Mouse (Mus musculus) liver, postnatal 0 days (tissue): ENCODE measurements around the gene Jmjd8. TPM values are rescaled to one million over a fixed set of nuclear protein-coding genes. Genes with fewer than 3 reads are reported as not detected.
"Not testable (repeated sequence)": the region's sequence is repeated elsewhere in the genome, so short reads cannot be mapped to it uniquely, and the experiment has no call there.

Experiments
- ATAC-seq: fragments of 200-750 bp; cut with Nextera tagmentation; 2 replicates; pipeline ENCODE4 v1.8.0; 2017; ENCODE audit warnings: mild to moderate bottlenecking, moderate library complexity
- DNase-seq: peaks from one replicate; pipeline ENCODE4 v3.0.0-alpha.2; 2016
- H3K27ac ChIP-seq: fragments of 300-500 bp; sonication (generic); 2 replicates; pipeline ENCODE4 v1.5.1; 2014; ENCODE audit warnings: antibody characterized with exemption, moderate library complexity, mild to moderate bottlenecking, low read depth
- H3K27me3 ChIP-seq: fragments of 300-500 bp; sonication (generic); 2 replicates; pipeline ENCODE4 v1.6.1; 2014; ENCODE audit warnings: low read length, control low read depth, mixed read lengths; ENCODE audit not compliant: insufficient read depth
- H3K36me3 ChIP-seq: fragments of 300-500 bp; sonication (generic); replicated peaks from 2 replicates; pipeline ENCODE4 v1.6.1; 2014; ENCODE audit warnings: mild to moderate bottlenecking, control low read depth, low read length, moderate library complexity, mixed read lengths; ENCODE audit not compliant: insufficient read depth
- H3K4me1 ChIP-seq: fragments of 300-500 bp; sonication (generic); 2 replicates; pipeline ENCODE4 v1.6.1; 2014; ENCODE audit warnings: antibody characterized with exemption, mild to moderate bottlenecking, control low read depth; ENCODE audit not compliant: insufficient read depth
- H3K4me2 ChIP-seq: fragments of 300-500 bp; sonication (generic); 2 replicates; pipeline ENCODE4 v1.6.1; 2014; ENCODE audit warnings: low read depth, mild to moderate bottlenecking, low read length, moderate library complexity, mixed read lengths
- H3K4me3 ChIP-seq: fragments of 300-500 bp; sonication (generic); 2 replicates; pipeline ENCODE4 v1.5.1; 2014; ENCODE audit warnings: low read depth, low read length
- H3K9ac ChIP-seq: fragments of 300-500 bp; sonication (generic); replicated peaks from 2 replicates; pipeline ENCODE4 v1.6.1; 2014; ENCODE audit warnings: mild to moderate bottlenecking, moderate library complexity
- H3K9me3 ChIP-seq: fragments of 300-500 bp; sonication (generic); 2 replicates; pipeline ENCODE4 v1.6.1; 2016; ENCODE audit warnings: mild to moderate bottlenecking, control low read depth, low read length, mixed read lengths
- CTCF ChIP-seq: sonication (generic); IDR thresholded peaks from 2 replicates; pipeline ENCODE4 v1.5.1; 2016; ENCODE audit warnings: antibody characterized with exemption, low read depth
- EP300 ChIP-seq: IDR thresholded peaks from 2 replicates; pipeline ENCODE4 v1.6.1; 2016; ENCODE audit warnings: antibody characterized with exemption, low read depth, mild to moderate bottlenecking
- WGBS: fragments of 180-500 bp; shearing (Covaris S2); extraction: QIAGEN DNeasy Blood & Tissue Kit; methylation state at CpG from one replicate; pipeline ENCODE4 v1.1.7; 2014; ENCODE audit not compliant: insufficient replicate concordance; 5-methylcytosine and 5-hydroxymethylcytosine counted together
- polyA plus RNA-seq: library from polyadenylated mRNA; unstranded; fragments of >200 nt; fragmentation: Nextera tagmentation; extraction: Ambion mirVana; gene quantifications from 2 replicates; pipeline ENCODE4 v1.2.1, GENCODE M21; 2015

The Jmjd8 gene
- polyA plus RNA-seq, 1 experiment from 2014 or later: 13.8 TPM

DNA sequence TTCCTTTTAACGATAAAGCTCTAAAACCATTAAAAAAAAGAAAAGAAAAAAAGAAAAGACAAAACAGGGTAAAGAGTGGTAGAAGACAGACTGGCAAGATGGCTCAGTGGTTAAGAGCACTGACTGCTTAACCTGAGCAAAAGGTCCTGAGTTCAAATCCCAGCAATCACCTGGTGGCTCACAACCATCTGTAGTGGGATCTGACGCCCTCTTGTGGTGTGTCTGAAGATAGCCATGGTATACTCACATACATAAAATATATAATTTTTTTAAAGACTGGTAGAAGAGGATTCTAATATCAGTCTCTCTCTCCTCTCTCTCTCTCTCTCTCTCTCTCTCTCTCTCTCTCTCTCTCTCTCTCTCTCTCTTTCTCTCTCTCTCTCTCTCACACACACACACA is 21.2 kb upstream of the Jmjd8 start:
- not testable (repeated sequence) for H3K9me3 ChIP-seq, ATAC-seq, H3K9ac ChIP-seq, H3K4me2 ChIP-seq, H3K36me3 ChIP-seq, DNase-seq, H3K4me3 ChIP-seq, H3K27ac ChIP-seq
- peaks cover 48% of the 10 kb centered on the region for H3K27me3 ChIP-seq
- WGBS: 25% methylated on average over 2 of the region's 2 CpGs
- H3K4me1 ChIP-seq: peaks cover 12% of the 10 kb centered on the region; the same call in 1 of the 2 replicates
- 0 out of 2 replicates have a peak, but pooled peaks have one; percentile 10 for TF ChIP-seq CTCF

DNA sequence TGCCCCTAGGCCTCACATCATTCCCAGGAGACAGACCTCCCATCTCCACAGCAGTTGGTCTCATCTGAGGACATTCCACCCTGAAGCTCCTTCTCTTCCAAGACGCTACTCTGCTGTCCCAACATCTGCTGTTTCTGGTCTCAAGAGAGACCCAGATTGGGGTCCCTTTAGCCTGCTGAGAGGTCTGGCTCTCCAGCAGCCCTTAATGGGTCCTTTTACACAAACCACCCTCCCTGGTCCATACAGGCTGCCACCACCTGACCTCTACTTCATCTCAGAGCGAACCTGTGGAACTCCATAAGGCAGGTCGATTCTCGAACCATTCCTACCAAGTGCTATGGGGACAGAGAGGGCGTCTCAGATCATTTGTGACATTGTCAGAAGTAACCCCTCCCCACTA is 20.6 kb upstream of the Jmjd8 start:
- Histone ChIP-seq H3K9me3 (no peaks in the 10 kb centered on the region), H3K4me3 (no peak overlapping the region), H3K27me3 (peaks cover 53% of the 10 kb centered on the region), H3K4me2 (no peak overlapping the region), H3K4me1 (peaks cover 12% of the 10 kb centered on the region; the same call in 1 of the 2 replicates), H3K36me3 (no peaks in the 10 kb centered on the region), H3K27ac (no peak overlapping the region), H3K9ac (no peak overlapping the region)
- ATAC-seq (no peak), DNase-seq (no peak)
- 37% methylated on average over 5 of the region's 5 CpGs for WGBS
- TF ChIP-seq CTCF (no peak), EP300 (no peak)

DNA sequence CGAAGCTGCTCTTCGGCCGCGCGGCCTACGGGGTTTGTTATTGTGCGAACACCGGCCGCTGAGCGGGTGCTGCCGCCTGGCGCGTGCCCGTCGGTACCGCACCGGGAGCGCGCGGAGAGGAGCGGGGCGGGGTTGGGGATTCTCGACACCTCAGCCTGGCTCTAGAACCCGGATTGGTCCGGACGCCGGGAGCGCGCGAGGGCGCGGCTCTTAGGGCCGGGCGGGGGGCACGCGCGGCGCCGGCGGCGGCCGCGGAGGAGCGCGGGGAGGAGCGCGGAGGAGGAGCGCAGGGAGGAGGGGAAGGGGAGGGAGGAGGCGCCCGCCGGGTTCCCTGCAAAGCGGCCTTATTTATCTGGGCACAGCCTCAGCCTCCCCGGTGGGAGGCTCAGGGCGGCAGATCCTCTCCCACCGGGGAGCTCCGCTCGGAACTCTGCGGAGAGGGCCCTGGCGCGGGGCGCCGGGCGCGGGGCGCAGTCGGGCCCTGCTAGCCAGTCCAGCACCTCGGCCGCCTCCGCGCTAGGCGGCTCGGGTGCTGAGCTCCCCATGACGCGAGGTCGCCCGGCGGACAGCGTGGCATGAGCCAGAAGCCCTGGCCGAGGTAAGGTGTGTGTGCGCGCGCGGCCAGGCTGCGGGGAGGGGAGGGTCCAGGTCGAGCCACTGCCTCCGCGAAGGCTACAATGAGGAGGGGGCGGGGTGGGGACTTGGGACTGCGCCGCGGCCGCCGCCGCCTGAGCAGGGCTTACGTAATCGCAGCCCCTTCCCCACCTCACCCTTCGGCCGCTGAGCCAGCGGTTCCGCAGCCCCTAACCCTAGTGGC is 19.7 kb upstream of the Jmjd8 start, which contains the start of gene Fbxl16:
Gene Fbxl16, plus strand, starts transcription at position 297 of the 817 bp plus-strand sequence.
- peak within 1 kb of the TSS; percentile 75 for H3K4me2 ChIP-seq
- DNase-seq (peak; percentile 50), ATAC-seq (peak; percentile 56)
- H3K27me3 ChIP-seq: peaks cover 57% of the 10 kb centered on the region
- WGBS: 2% methylated on average over 90 of the region's 100 CpGs
- H3K9me3 ChIP-seq: no peaks in the 10 kb centered on the region
- peaks cover 12% of the 10 kb centered on the region; the same call in 1 of the 2 replicates for H3K4me1 ChIP-seq
- no peak within 1 kb of the TSS for H3K27ac ChIP-seq
- no peak for TF ChIP-seq EP300
- TF ChIP-seq CTCF: peak; percentile 29; the same call in 1 of the 2 replicates
- H3K36me3 ChIP-seq: no peaks in the 10 kb centered on the region
- no peak within 1 kb of the TSS for H3K9ac ChIP-seq
- H3K4me3 ChIP-seq: peak within 1 kb of the TSS; percentile 52

DNA sequence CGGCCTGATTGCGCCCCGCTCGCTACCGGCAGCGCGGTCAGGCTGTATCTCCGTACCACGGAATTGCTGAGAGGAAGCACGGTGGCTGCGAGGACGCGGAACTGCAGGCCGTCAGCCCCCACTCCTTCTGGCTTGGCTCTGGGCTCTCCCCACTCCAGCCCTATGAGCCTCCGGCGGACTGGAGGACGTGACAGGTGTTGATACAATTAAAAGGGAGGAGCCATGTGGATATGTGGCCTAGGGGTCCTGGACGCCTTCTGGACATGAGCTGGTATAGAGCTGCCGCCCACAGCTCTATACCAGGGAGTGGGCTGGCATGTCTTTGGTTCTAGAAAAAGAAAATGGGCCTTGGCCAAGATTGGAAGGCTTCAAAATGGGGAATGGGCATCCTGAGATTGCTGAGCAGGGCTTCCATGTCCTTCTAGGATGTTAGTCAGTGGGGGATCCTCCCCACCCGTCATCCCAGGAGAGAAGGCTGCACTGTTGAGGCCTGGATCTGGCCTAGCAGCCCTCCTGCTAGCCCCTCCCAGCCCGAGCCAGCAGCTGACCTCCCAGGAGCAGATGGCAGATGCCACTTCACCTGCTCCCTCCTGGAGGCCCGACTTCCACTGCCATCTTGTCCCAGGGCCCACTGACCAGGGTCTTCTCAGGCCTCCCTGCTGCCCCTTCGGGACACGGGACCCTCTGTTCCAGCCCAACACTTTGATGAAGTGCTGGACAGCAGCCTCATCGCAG is 18.9 kb upstream of the Jmjd8 start:
- no peaks in the 10 kb centered on the region for H3K36me3 ChIP-seq
- H3K4me3 ChIP-seq: peak overlapping the region; percentile 52
- no peak for ATAC-seq
- H3K9me3 ChIP-seq: no peaks in the 10 kb centered on the region
- TF ChIP-seq EP300: no peak
- no peak for TF ChIP-seq CTCF
- 15% methylated on average over 23 of the region's 25 CpGs for WGBS
- DNase-seq: no peak
- peak overlapping the region; percentile 75 for H3K4me2 ChIP-seq
- H3K27me3 ChIP-seq: peaks cover 63% of the 10 kb centered on the region
- no peak overlapping the region for H3K27ac ChIP-seq
- no peak overlapping the region for H3K9ac ChIP-seq
- H3K4me1 ChIP-seq: peaks cover 12% of the 10 kb centered on the region; the same call in 1 of the 2 replicates

DNA sequence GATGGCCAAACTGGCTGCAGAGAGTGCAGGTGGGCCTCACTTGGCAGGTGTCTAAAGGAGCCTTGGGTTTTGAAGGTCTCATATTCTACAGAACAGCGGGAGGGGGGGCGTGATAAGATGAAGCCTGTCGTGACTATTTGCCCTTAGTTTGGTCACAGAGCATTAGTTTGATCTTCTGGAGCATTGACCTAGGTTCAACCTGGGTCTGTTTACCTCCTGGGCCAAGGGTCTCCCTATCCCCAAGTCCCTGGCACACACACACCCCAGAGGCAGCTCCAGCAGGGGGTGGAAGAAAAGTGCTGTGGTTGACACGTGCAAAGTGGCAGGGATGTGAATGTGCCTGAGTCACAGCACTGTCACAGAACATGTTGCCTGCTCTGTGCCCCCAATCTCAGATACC is 17.8 kb upstream of the Jmjd8 start:
- Histone ChIP-seq H3K27ac (no peak overlapping the region), H3K4me2 (no peak overlapping the region), H3K4me3 (no peak overlapping the region), H3K27me3 (peaks cover 65% of the 10 kb centered on the region), H3K9me3 (no peaks in the 10 kb centered on the region), H3K36me3 (no peaks in the 10 kb centered on the region), H3K9ac (no peak overlapping the region), H3K4me1 (peaks cover 12% of the 10 kb centered on the region; the same call in 1 of the 2 replicates)
- DNase-seq (no peak), ATAC-seq (no peak)
- TF ChIP-seq CTCF (no peak), EP300 (no peak)
- 54% methylated on average over 4 of the region's 4 CpGs for WGBS

DNA sequence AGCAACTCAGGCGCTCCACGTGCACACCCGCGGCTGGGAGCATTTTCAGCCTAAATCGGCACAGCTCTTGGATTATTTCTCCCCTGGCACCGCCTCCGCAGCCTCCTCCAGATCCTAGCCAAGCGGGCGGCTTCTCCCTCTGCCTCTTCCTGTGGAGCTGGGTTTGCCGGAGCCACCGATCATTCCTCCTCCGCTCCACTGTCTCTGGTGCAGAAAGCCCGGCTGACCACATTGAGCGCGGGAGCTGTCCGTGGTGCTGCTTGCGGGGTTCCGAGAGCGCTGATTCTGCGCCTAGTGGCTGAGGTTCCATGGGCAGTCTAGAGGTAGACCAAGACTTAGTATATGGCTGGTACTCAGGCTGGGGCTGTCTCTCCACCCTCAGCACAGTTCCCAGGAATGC is 15.2 kb upstream of the Jmjd8 start:
- H3K36me3 ChIP-seq: no peaks in the 10 kb centered on the region
- H3K9ac ChIP-seq: no peak overlapping the region
- no peak overlapping the region for H3K27ac ChIP-seq
- no peaks in the 10 kb centered on the region for H3K9me3 ChIP-seq
- TF ChIP-seq EP300: no peak
- peak; percentile 62 for TF ChIP-seq CTCF
- 6% methylated on average over 20 of the region's 20 CpGs for WGBS
- H3K27me3 ChIP-seq: peaks cover 66% of the 10 kb centered on the region
- H3K4me3 ChIP-seq: no peak overlapping the region
- H3K4me1 ChIP-seq: peaks cover 12% of the 10 kb centered on the region; the same call in 1 of the 2 replicates
- DNase-seq (peak; percentile 90), ATAC-seq (peak; percentile 72)
- no peak overlapping the region for H3K4me2 ChIP-seq
